Mouse (Mus musculus): ENCODE measurements around the gene Zfp933. TPM values are rescaled to one million over a fixed set of nuclear protein-coding genes. Genes with fewer than 3 reads are reported as not detected.

Gene Zfp933
- 1 to 10 TPM; 8.6 to 9.5 TPM for total RNA-seq (2021)
- long read RNA-seq, experiment 1, full-length matches to known transcripts = 1 of 4 reads
- long read RNA-seq, experiment 1, partial matches to known transcripts = 0 of 4 reads
- long read RNA-seq, experiment 1, other reads (novel, unspliced or antisense) = 3 of 4 reads
- long read RNA-seq, experiment 2, full-length matches to known transcripts = 2 of 3 reads
- long read RNA-seq, experiment 2, partial matches to known transcripts = 0 of 3 reads
- long read RNA-seq, experiment 2, other reads (novel, unspliced or antisense) = 1 of 3 reads

GRCm38 (mm10) chr4:147847614-147848583 is at the start of gene Zfp933:
Gene Zfp933 (minus strand): TSS chr4:147848366.
- DNase-seq = peak; percentile 69
- no peak for TF ChIP-seq CTCF (IDR thresholded peaks at IDR 0.05)
- intact Hi-C loops (cut with DNase I) = no loop called here
- H3K4me3 ChIP-seq = peak within 1 kb of the TSS; percentile 78
- H3K27ac ChIP-seq = peak within 1 kb of the TSS; percentile 91

- peak overlapping the region; percentile 98 for H3K27ac ChIP-seq
- peak overlapping the region; percentile 57 for H3K4me3 ChIP-seq
- DNase-seq = peak; percentile 69
- intact Hi-C loops (cut with DNase I) = loop anchor here (2.0 kb wide), 1 partner anchor 29 kb away; the partner anchor contains the start of genes Fv1 and Miip
- no peak for TF ChIP-seq CTCF (IDR thresholded peaks at IDR 0.05)
Observed at GRCm38 (mm10) chr4:147897348-147897747, 49.2 kb upstream of the Zfp933 start.

GRCm38 (mm10) chr4:147896411-147896810 is 48.2 kb upstream of the Zfp933 start:
- peak overlapping the region; percentile 98 for H3K27ac ChIP-seq
- DNase-seq = no peak
- TF ChIP-seq CTCF (IDR thresholded peaks at IDR 0.05) = no peak
- intact Hi-C loops (cut with DNase I) = loop anchor here (2.0 kb wide), 1 partner anchor 28 kb away; the partner anchor contains the start of genes Fv1 and Miip
- H3K4me3 ChIP-seq = peak overlapping the region; percentile 57

- intact Hi-C loops (cut with DNase I) = loop anchor here (2.0 kb wide), 1 partner anchor 27 kb away; the partner anchor contains the start of genes Fv1 and Miip
- Histone ChIP-seq H3K4me3 (peak overlapping the region; percentile 1), H3K27ac (peak overlapping the region; percentile 98)
- TF ChIP-seq CTCF (IDR thresholded peaks at IDR 0.05) = no peak
- DNase-seq = no peak
Observed at GRCm38 (mm10) chr4:147895815-147896330, 47.7 kb upstream of the Zfp933 start.

GRCm38 (mm10) chr4:147890341-147890740 is 42.2 kb upstream of the Zfp933 start:
- DNase-seq = no peak
- H3K27ac ChIP-seq = peak overlapping the region; percentile 36; the same call in 1 of the 2 replicates
- intact Hi-C loops (cut with DNase I) = no loop called here
- no peak overlapping the region for H3K4me3 ChIP-seq
- no peak for TF ChIP-seq CTCF (IDR thresholded peaks at IDR 0.05)

- TF ChIP-seq CTCF (IDR thresholded peaks at IDR 0.05) = no peak
- Histone ChIP-seq H3K4me3 (no peak overlapping the region), H3K27ac (no peak overlapping the region)
- no peak for DNase-seq
- intact Hi-C loops (cut with DNase I) = no loop called here
Observed at GRCm38 (mm10) chr4:147888237-147888636, 40.1 kb upstream of the Zfp933 start.

GRCm38 (mm10) chr4:147887277-147887676 is 39.1 kb upstream of the Zfp933 start:
- intact Hi-C loops (cut with DNase I) = no loop called here
- Histone ChIP-seq H3K27ac (no peak overlapping the region), H3K4me3 (no peak overlapping the region)
- no peak for DNase-seq
- no peak for TF ChIP-seq CTCF (IDR thresholded peaks at IDR 0.05)

- TF ChIP-seq CTCF (IDR thresholded peaks at IDR 0.05) = no peak
- Histone ChIP-seq H3K4me3 (no peak overlapping the region), H3K27ac (peak overlapping the region; percentile 21)
- DNase-seq = peak; percentile 58
- intact Hi-C loops (cut with DNase I) = no loop called here
Observed at GRCm38 (mm10) chr4:147886158-147886557, 38.0 kb upstream of the Zfp933 start.

GRCm38 (mm10) chr4:147884138-147884537 is 36.0 kb upstream of the Zfp933 start:
- Histone ChIP-seq H3K4me3 (no peak overlapping the region), H3K27ac (peak overlapping the region; percentile 44; the same call in 1 of the 2 replicates)
- no peak for TF ChIP-seq CTCF (IDR thresholded peaks at IDR 0.05)
- intact Hi-C loops (cut with DNase I) = no loop called here
- DNase-seq = peak; percentile 61

- Histone ChIP-seq H3K4me3 (no peak overlapping the region), H3K27ac (no peak overlapping the region)
- intact Hi-C loops (cut with DNase I) = no loop called here
- TF ChIP-seq CTCF (IDR thresholded peaks at IDR 0.05) = no peak
- no peak for DNase-seq
Observed at GRCm38 (mm10) chr4:147883041-147883440, 34.9 kb upstream of the Zfp933 start.

- Histone ChIP-seq H3K27ac (no peak overlapping the region), H3K4me3 (no peak overlapping the region)
- TF ChIP-seq CTCF (IDR thresholded peaks at IDR 0.05) = no peak
- DNase-seq = no peak
- intact Hi-C loops (cut with DNase I) = no loop called here
Observed at GRCm38 (mm10) chr4:147881792-147882191, 33.6 kb upstream of the Zfp933 start.

GRCm38 (mm10) chr4:147879865-147880264 is 31.7 kb upstream of the Zfp933 start:
- no peak for DNase-seq
- intact Hi-C loops (cut with DNase I) = no loop called here
- Histone ChIP-seq H3K4me3 (no peak overlapping the region), H3K27ac (no peak overlapping the region)
- TF ChIP-seq CTCF (IDR thresholded peaks at IDR 0.05) = no peak
